Mouse (Mus musculus): Measurements from ENCODE around the gene Evi5.

DNA sequence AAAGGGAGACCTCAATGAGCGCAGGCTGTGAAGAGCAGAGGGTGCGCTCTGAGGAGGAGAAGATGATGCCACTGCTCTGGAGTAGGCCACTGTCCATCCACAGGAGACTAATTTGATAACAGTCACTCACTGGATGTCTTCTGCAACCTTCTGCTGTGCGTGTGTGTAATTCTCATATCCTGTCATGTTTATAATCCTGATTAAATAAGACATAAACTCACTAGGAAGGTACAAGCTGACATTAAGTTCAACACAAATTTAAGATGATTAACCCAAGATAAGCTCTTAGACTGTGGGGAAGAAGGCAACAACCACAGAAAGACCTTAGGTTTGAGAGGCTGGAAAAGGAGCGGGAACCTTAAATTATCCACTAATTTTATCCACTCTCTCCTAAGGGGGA lies 109.0 kb downstream of the Evi5 start:
- TF ChIP-seq CTCF (IDR thresholded peaks at IDR 0.05; ENCODE audit: control insufficient read depth, insufficient read depth, insufficient replicate concordance, low read depth, low read length) = no peak
- TF ChIP-seq POLR2A (IDR thresholded peaks at IDR 0.05; ENCODE audit: control insufficient read depth, low read depth, low read length) = no peak
